Mouse (Mus musculus) lung, adult 2 months (tissue): Measurements from ENCODE around the gene Macrod2. TPM values are rescaled to one million over a fixed set of nuclear protein-coding genes. Genes with fewer than 3 reads are reported as not detected.

Experiments
- DNase-seq: peaks from one replicate; pipeline ENCODE4 v3.0.0; 2022
- H3K4me1 ChIP-seq: fragments of 200-500 bp; 2 replicates; pipeline ENCODE4 v1.6.1; 2011; ENCODE audit warnings: low read length; ENCODE audit not compliant: control insufficient read depth, insufficient read depth
- H3K4me3 ChIP-seq: fragments of 200-500 bp; replicated peaks from 2 replicates; pipeline ENCODE3; 2011; ENCODE audit warnings: low read depth, mild to moderate bottlenecking, control low read depth, low read length; ENCODE audit errors: extremely low read depth
- CTCF ChIP-seq: fragments of 200-500 bp; IDR thresholded peaks from 2 replicates; pipeline ENCODE4 v1.5.1; 2011; ENCODE audit warnings: mild to moderate bottlenecking, low read length, control low read depth; ENCODE audit not compliant: insufficient read depth
- POLR2A ChIP-seq: fragments of 200-500 bp; IDR thresholded peaks from 2 replicates; pipeline ENCODE4 v1.6.1; 2011; ENCODE audit warnings: low read depth, mild to moderate bottlenecking, control low read depth, low read length, borderline replicate concordance; ENCODE audit errors: extremely low read depth
- WGBS: fragments of 180-500 bp; shearing (Covaris S2); methylation state at CpG from one replicate; pipeline ENCODE4 v1.1.7; 2018; 5-methylcytosine and 5-hydroxymethylcytosine counted together
- polyA plus RNA-seq: library from polyadenylated mRNA; depleted of rRNA; stranded (reverse); fragments of >200 nt; gene quantifications from 2 replicates; pipeline ENCODE4 v1.2.3, GENCODE M21; 2012; rRNA removed

Gene Macrod2
- polyA plus RNA-seq, result 2.6 and 5.2 TPM in 2 replicates

- under 1% methylated on average over 44 of the region's 47 CpGs for whole genome bisulfite sequencing
- peak; percentile 98 for DNase-seq
- no peaks in the 10 kb centered on the region for H3K4me1 ChIP-seq
- TF ChIP-seq POLR2A (peak; percentile 65; the same call in 1 of the 2 replicates), CTCF (no peak)
- peak within 1 kb of the TSS; percentile 63 for H3K4me3 ChIP-seq
Measured at GRCm38 (mm10) chr2:140395179-140395578, at the start of gene Macrod2. Gene Macrod2, plus strand, starts transcription at chr2:140395309.

- DNase-seq, result no peak
- 24% methylated on average over 2 of the region's 2 CpGs for WGBS
- Histone ChIP-seq H3K4me1 (no peaks in the 10 kb centered on the region), H3K4me3 (no peak overlapping the region)
- TF ChIP-seq POLR2A (no peak), CTCF (no peak)
Measured at GRCm38 (mm10) chr2:140359905-140360304, 35.2 kb upstream of the Macrod2 start.

DNA sequence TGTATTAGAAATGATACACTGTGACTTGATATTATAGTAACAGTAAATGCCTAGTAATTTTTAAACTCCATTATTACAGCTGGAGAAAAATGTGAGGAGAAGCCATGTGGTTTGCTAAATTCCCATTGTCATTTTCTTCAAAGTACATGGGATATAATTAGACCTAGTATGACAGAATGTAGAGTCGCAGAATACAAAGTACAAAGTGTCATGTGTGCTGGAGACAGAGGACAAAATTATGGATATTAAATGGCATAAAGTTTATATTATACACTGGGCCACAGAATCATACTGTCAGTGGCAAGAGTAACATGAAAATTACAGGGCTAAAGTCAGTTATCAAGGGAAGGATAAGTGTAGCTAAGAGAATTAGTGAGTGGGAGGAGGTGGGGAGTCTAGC, 30.3 kb upstream of the Macrod2 start:
- no peaks in the 10 kb centered on the region for H3K4me1 ChIP-seq
- WGBS, result 65% methylated on average over 1 of the region's 1 CpGs
- no peak for TF ChIP-seq CTCF
- no peak for TF ChIP-seq POLR2A
- H3K4me3 ChIP-seq, result no peak overlapping the region
- DNase-seq, result no peak

DNA sequence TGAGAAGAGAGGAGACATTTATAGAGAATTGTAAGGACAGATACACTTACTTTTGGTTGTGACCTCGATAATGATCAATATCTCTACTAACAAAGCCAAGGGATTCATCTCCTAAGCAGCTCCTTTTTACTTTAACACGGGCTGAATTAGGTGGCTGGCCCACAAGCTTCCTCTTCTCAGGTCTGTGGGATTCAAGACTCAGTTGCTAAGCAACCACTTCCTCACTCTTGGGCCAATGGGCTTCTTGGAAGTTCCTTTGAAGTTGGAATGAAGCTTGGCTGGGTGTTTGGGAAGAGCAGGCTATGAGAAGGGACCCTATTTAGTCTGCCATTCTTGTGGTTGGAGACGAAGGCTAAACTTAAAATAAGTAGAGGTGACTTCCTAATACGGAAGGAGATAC, 5.6 kb upstream of the Macrod2 start, which contains the start of gene Sel1l2:
Gene Sel1l2 (minus strand): TSS at position 182 of the 400 bp plus-strand sequence.
- WGBS, result 36% methylated on average over 4 of the region's 4 CpGs
- H3K4me3 ChIP-seq, result no peak within 1 kb of the TSS
- DNase-seq, result no peak
- TF ChIP-seq POLR2A, result no peak
- TF ChIP-seq CTCF, result no peak
- no peaks in the 10 kb centered on the region for H3K4me1 ChIP-seq

DNA sequence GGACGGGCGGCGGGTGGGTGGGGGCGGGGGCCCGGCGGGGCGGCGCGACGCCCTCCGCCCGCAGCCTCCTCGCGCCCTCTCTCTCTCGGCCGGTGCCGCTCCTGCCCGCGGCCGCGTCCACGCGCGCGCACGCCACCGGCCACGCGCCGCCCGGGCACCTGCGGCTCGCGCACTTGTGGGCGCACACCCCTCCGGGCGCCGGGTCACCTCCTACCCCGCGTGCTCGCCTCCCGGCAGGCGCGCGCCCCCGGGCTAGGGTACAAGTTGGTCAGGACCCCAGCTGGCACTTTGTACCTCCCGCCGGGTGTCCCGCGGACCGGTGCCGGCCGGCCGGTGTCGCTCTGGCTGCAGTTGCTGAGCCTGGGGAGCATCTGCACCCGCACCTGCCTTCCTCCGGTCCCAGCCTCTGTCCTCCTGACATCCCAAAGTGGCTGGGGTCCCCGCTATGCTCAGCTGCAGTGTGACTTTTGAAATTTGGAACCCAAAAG, 679 bp downstream of the Macrod2 start:
- H3K4me3 ChIP-seq, result peak overlapping the region; percentile 63
- H3K4me1 ChIP-seq, result no peaks in the 10 kb centered on the region
- TF ChIP-seq POLR2A, result no peak
- DNase-seq, result peak; percentile 39
- under 1% methylated on average over 48 of the region's 58 CpGs for WGBS

- TF ChIP-seq POLR2A (no peak), CTCF (no peak)
- no peaks in the 10 kb centered on the region for H3K4me1 ChIP-seq
- H3K4me3 ChIP-seq, result no peak overlapping the region
- DNase-seq, result no peak
Measured at GRCm38 (mm10) chr2:140425844-140426243, 30.7 kb downstream of the Macrod2 start.

DNA sequence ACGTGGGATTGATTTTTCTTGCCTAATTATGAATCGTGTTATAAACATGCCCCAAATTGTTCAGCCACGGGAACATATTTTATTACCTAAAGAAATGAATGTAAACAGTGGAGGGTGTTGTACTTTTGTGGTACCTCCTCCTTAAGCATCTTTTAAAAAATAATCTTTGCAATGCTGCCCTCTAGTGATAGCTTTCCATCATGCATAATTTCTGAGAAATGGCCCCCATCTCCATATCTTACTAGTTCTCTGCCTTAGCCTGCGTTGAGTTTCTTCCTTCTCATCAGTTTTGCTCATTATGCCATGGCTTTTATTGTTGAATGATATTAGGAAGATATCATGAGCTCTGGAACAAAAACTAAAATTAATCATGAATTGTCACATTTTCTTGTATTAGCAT, 32.2 kb downstream of the Macrod2 start:
- no peaks in the 10 kb centered on the region for H3K4me1 ChIP-seq
- WGBS, result 11% methylated on average over 4 of the region's 4 CpGs
- no peak for DNase-seq
- no peak overlapping the region for H3K4me3 ChIP-seq
- TF ChIP-seq CTCF (peak; percentile 13; the same call in 1 of the 2 replicates), POLR2A (no peak)

DNA sequence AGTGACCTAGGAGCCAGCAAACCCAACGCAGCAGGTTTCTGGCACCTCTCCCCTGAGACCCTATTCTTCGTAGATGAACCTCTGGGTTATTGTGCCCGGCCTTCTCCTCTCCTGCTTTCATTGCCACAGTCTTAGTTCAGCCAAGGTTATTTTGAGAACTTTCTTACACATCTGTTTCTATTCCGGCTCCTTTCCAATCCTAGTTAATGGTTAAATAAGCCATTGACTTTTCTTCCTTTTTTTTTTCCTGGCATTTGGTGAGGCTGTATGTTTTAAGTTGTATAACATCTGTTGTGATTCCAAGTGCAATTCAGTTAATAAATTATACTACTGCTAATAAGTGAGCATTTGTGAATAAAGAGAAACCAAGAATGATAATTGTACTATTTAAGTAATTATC, 44.0 kb downstream of the Macrod2 start:
- TF ChIP-seq POLR2A (no peak), CTCF (no peak)
- no peak for DNase-seq

DNA sequence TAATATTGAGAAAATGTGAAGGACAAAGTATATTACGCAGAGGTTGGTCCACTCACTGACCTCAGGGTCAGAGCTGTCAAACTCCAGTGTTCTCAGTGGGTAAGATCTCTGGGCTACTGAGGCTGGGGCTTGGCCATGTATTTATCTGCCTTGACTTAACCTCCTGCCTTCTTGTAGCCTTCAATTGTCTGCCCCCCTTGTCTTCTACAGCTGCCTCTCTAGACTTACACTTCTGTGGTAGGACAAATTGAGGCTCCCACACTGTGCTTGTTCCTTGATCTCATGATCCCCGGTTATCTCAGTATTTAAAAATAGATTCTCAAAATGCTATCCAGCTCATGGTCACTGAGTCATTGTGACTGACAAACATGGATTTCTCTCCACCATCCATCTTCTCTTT, 53.5 kb downstream of the Macrod2 start:
- no peak for TF ChIP-seq POLR2A
- no peak for TF ChIP-seq CTCF
- 71% methylated on average over 2 of the region's 2 CpGs for WGBS
- H3K4me1 ChIP-seq, result no peaks in the 10 kb centered on the region
- H3K4me3 ChIP-seq, result no peak overlapping the region
- DNase-seq, result no peak

More for the DNA sequence above, 44.0 kb downstream of the Macrod2 start:
- 75% methylated on average over 4 of the region's 4 CpGs for WGBS
- no peaks in the 10 kb centered on the region for H3K4me1 ChIP-seq
- no peak overlapping the region for H3K4me3 ChIP-seq

- DNase-seq, result no peak
- 79% methylated on average over 2 of the region's 2 CpGs for WGBS
- TF ChIP-seq POLR2A (no peak), CTCF (no peak)
- Histone ChIP-seq H3K4me3 (no peak overlapping the region), H3K4me1 (no peaks in the 10 kb centered on the region)
Measured at GRCm38 (mm10) chr2:140475770-140476169, 80.7 kb downstream of the Macrod2 start.

DNA sequence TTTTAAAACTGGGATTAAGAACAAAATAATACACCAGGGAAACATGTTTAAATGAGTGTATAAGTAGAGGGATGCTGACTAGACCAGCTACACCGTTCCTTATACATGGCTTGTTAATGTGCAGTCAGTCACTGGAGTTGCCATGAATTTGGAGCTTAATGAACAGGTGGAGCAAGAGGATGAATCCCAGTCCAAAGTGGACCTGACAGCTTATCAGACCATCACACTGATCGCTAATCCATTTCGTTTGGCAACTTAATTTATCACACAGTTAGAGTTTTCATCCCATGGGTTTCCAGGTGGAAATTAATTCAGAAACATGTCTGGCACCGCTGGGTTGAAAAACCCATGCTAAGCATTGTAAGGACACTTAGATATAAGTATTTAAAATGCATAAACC, 81.8 kb downstream of the Macrod2 start:
- Histone ChIP-seq H3K4me1 (no peaks in the 10 kb centered on the region), H3K4me3 (no peak overlapping the region)
- 78% methylated on average over 4 of the region's 4 CpGs for WGBS
- no peak for DNase-seq
- no peak for TF ChIP-seq CTCF
- TF ChIP-seq POLR2A, result no peak
